Mouse (Mus musculus): ENCODE data around the gene Kpna4. TPM values are rescaled to one million over a fixed set of nuclear protein-coding genes. Genes with fewer than 3 reads are reported as not detected.
"Not testable (repeated sequence)": the region's sequence is repeated elsewhere in the genome, so short reads cannot be mapped to it uniquely, and the experiment has no call there.

Kpna4 gene
- polyA plus RNA-seq, 1 experiment from 2014 or later, result 38.1 TPM

DNA sequence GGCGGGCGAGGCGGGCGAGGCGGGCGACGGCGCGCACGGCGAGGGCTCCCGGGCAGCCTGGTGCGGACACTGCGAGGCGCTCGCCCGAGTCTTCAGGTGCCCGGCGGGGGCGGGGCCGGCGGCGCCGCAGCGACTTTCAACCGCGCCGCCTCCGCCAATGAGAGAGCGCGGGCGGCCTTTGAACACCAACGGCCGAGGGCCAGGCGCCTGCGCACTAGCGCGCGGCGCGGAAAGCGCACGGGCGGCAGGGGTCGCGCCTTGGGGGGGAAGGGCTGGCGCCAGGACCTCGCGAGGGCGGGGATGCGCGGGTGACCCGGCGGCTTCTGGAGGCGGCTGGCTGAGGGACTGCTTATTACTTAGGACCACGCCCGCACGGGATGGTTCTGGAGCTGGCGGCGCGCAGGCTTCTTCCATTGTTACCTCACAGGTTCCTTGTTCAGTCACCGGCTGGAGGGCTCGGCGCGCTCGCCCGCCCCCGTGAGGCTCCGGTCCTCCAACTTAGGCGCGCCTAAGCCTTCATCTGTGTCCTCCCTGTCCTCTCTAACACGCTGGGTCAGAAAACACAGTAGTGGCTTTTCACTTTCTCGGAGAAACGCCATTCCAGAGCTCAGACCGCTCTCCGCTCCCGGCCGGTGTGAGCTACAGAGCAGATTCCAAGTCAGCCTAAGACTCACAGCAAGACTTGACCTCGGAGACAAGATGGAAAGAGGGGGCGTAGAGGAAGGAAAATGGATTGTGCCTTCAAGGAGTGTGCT, 82.1 kb downstream of the Kpna4 start, which contains the start of gene Trim59:
Gene Trim59 (minus strand): TSS at position 111 of the 755 bp plus-strand sequence.
- H3K4me2 ChIP-seq (ENCODE audit: low read depth, low read length), result peak within 1 kb of the TSS; percentile 93
- H3K9ac ChIP-seq (replicated peaks; ENCODE audit: low read depth, low read length), result peak within 1 kb of the TSS; percentile 88
- 0 out of 2 replicates have a peak, but pooled peaks cover 3% of the 10 kb centered on the region for H3K4me1 ChIP-seq (ENCODE audit: control insufficient read depth, insufficient read depth, low read length)
- peak within 1 kb of the TSS; percentile 79 for H3K4me3 ChIP-seq (ENCODE audit: low read depth, low read length)
- H3K27me3 ChIP-seq (ENCODE audit: control insufficient read depth, insufficient read depth, low read length), result no peaks in the 10 kb centered on the region
- H3K36me3 ChIP-seq (ENCODE audit: control insufficient read depth, insufficient read depth, low read length), result no peaks in the 10 kb centered on the region
- no peaks in the 10 kb centered on the region for H3K9me3 ChIP-seq (ENCODE audit: control insufficient read depth, low read length)
- ATAC-seq (ENCODE audit: low read depth), result peak; percentile 98
- under 1% methylated on average over 73 of the region's 80 CpGs for WGBS
- peak within 1 kb of the TSS; percentile 84 for H3K27ac ChIP-seq (ENCODE audit: low read depth, low read length)

DNA sequence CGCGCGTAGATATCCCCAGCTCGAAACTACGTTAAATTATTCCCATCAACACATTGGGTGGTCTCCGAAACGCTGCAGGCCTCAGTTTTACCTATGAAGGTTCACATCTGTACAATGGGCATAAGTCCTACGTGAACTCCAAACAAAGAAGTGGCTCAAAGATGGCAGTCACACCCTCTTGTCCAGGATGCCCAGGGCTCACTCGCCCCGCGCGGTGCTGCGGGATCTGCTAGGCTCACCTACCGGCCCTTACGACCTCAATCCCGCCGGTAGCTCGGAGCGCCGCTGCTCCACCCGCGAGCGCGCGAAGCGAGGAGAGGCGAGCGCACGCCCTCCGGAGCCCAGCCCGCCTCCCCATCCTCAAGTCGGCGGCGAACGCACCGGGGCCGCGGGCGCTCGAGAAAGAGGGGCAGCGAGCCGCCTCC, 82.7 kb downstream of the Kpna4 start:
- Histone ChIP-seq H3K27me3 (ENCODE audit: control insufficient read depth, insufficient read depth, low read length) (no peaks in the 10 kb centered on the region), H3K4me2 (ENCODE audit: low read depth, low read length) (peak overlapping the region; percentile 93), H3K9me3 (ENCODE audit: control insufficient read depth, low read length) (no peaks in the 10 kb centered on the region), H3K4me1 (ENCODE audit: control insufficient read depth, insufficient read depth, low read length) (0 out of 2 replicates have a peak, but pooled peaks cover 3% of the 10 kb centered on the region), H3K36me3 (ENCODE audit: control insufficient read depth, insufficient read depth, low read length) (no peaks in the 10 kb centered on the region), H3K9ac (replicated peaks; ENCODE audit: low read depth, low read length) (peak overlapping the region; percentile 88), H3K4me3 (ENCODE audit: low read depth, low read length) (peak overlapping the region; percentile 79), H3K27ac (ENCODE audit: low read depth, low read length) (peak overlapping the region; percentile 84)
- ATAC-seq (ENCODE audit: low read depth), result peak; percentile 74
- under 1% methylated on average over 34 of the region's 42 CpGs for WGBS

DNA sequence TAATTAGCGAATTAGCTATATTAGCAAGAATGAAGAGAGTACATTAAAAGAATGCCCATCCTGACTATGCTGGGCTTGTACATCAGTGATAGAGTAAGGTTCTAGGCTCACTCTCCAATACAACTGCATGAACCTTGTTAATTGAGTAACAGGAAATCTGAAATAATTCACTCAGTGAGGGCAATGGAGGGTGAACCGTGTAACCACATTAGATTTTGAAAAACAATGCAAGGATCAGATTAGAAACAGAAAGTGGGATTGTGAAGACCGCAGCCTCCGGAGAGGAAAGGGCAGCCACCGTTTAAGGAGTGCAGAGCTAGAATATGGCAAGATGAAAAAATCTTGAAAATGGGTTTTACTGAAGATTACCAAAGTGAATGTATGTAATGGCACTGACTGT, 85.6 kb downstream of the Kpna4 start:
- no peak for ATAC-seq (ENCODE audit: low read depth)

DNA sequence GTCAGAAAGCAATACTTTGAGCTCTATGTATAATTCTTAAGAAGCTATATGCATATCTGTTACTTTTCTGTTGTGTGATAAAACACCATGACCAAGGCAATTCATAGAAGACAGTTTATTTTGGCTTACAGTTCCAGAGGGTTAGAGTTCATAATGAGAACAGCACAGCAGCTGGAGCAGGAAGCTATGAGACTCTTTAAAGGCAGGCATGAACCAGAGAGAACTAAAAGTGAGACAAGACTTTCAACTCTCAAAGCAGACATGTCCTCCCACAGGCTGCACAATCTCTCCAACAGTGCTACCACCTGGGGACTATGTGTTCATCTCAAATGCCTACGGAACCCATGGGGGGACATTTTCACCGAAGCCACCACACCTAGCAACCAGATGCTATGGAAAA, 86.8 kb downstream of the Kpna4 start:
- H3K27me3 ChIP-seq (ENCODE audit: control insufficient read depth, insufficient read depth, low read length), result no peaks in the 10 kb centered on the region
- no peak for ATAC-seq (ENCODE audit: low read depth)
- no peak overlapping the region for H3K27ac ChIP-seq (ENCODE audit: low read depth, low read length)
- H3K4me1 ChIP-seq (ENCODE audit: control insufficient read depth, insufficient read depth, low read length), result 0 out of 2 replicates have a peak, but pooled peaks cover 3% of the 10 kb centered on the region
- no peak overlapping the region for H3K9ac ChIP-seq (replicated peaks; ENCODE audit: low read depth, low read length)
- WGBS, result 78% methylated on average over 2 of the region's 2 CpGs
- no peak overlapping the region for H3K4me2 ChIP-seq (ENCODE audit: low read depth, low read length)
- H3K36me3 ChIP-seq (ENCODE audit: control insufficient read depth, insufficient read depth, low read length), result no peaks in the 10 kb centered on the region; the same call in 1 of the 2 replicates
- H3K9me3 ChIP-seq (ENCODE audit: control insufficient read depth, low read length), result no peaks in the 10 kb centered on the region
- no peak overlapping the region for H3K4me3 ChIP-seq (ENCODE audit: low read depth, low read length)

More for the DNA sequence above, 85.6 kb downstream of the Kpna4 start:
- H3K4me3 ChIP-seq (ENCODE audit: low read depth, low read length), result no peak overlapping the region
- H3K36me3 ChIP-seq (ENCODE audit: control insufficient read depth, insufficient read depth, low read length), result no peaks in the 10 kb centered on the region
- 0 out of 2 replicates have a peak, but pooled peaks cover 3% of the 10 kb centered on the region for H3K4me1 ChIP-seq (ENCODE audit: control insufficient read depth, insufficient read depth, low read length)
- no peaks in the 10 kb centered on the region for H3K27me3 ChIP-seq (ENCODE audit: control insufficient read depth, insufficient read depth, low read length)
- no peaks in the 10 kb centered on the region for H3K9me3 ChIP-seq (ENCODE audit: control insufficient read depth, low read length)
- WGBS, result 76% methylated on average over 5 of the region's 5 CpGs
- no peak overlapping the region for H3K27ac ChIP-seq (ENCODE audit: low read depth, low read length)
- no peak overlapping the region for H3K4me2 ChIP-seq (ENCODE audit: low read depth, low read length)
- H3K9ac ChIP-seq (replicated peaks; ENCODE audit: low read depth, low read length), result no peak overlapping the region

DNA sequence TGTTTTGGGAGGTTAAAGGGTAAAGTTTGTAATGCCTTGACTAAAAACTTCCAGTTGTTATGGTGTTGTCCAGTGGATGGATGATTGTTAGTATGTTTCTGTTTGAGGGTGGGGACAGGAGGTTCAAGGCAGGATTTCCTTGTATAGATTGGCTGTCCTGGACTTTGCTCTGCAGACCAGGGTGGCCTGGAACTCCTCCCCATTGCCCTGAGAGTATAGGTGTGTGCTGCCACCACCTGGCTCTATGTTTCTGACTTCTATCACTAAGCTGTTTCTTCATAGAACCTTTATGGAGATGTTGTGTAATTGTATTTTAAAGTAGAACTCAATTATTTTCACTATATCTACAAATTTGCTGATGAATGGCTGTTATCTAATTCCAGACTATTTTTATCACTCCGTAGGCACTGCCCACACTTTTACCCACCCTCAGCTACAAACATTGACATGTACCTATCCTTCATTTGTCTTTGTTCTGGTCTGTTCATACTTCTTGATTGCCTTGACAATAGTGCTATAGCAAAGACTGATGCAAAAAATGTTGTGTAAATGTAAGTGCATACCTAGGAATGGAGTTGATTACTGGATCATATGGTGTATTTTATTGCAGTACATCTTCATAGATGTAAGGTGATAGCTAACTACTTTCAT, 100.7 kb downstream of the Kpna4 start:
- Histone ChIP-seq H3K27me3 (ENCODE audit: control insufficient read depth, insufficient read depth, low read length) (no peaks in the 10 kb centered on the region), H3K27ac (ENCODE audit: low read depth, low read length) (no peak overlapping the region), H3K4me2 (ENCODE audit: low read depth, low read length) (no peak overlapping the region), H3K9ac (replicated peaks; ENCODE audit: low read depth, low read length) (no peak overlapping the region), H3K36me3 (ENCODE audit: control insufficient read depth, insufficient read depth, low read length) (peaks cover 3% of the 10 kb centered on the region; the same call in 1 of the 2 replicates), H3K4me1 (ENCODE audit: control insufficient read depth, insufficient read depth, low read length) (no peaks in the 10 kb centered on the region), H3K9me3 (ENCODE audit: control insufficient read depth, low read length) (no peaks in the 10 kb centered on the region), H3K4me3 (ENCODE audit: low read depth, low read length) (no peak overlapping the region)
- ATAC-seq (ENCODE audit: low read depth), result no peak
- WGBS, result 93% methylated on average over 1 of the region's 1 CpGs

DNA sequence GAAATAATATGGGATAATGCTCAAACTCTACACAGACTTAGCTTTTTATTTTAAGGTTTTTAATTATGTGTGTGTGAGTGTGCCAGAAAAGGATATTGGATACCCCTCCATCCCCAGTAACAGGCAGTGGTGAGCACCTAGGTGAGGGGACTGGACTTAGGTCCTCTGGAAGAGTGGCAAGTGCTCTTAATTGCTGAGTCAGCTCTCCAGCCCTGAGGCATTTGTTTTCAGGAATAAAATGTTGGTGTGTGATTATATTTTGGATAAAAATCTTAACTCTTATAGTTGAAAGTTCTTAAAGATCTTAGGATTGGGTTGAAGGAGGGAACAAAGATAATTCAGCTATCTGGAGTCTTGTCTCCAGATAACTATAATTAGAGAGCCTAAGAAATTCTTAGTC, 106.1 kb downstream of the Kpna4 start:
- H3K9ac ChIP-seq (replicated peaks; ENCODE audit: low read depth, low read length), result no peak overlapping the region
- no peaks in the 10 kb centered on the region for H3K9me3 ChIP-seq (ENCODE audit: control insufficient read depth, low read length)
- no peak overlapping the region for H3K4me3 ChIP-seq (ENCODE audit: low read depth, low read length)
- H3K4me2 ChIP-seq (ENCODE audit: low read depth, low read length), result no peak overlapping the region
- no peaks in the 10 kb centered on the region for H3K27me3 ChIP-seq (ENCODE audit: control insufficient read depth, insufficient read depth, low read length)
- H3K36me3 ChIP-seq (ENCODE audit: control insufficient read depth, insufficient read depth, low read length), result no peaks in the 10 kb centered on the region
- H3K4me1 ChIP-seq (ENCODE audit: control insufficient read depth, insufficient read depth, low read length), result no peaks in the 10 kb centered on the region
- no peak for ATAC-seq (ENCODE audit: low read depth)
- no peak overlapping the region for H3K27ac ChIP-seq (ENCODE audit: low read depth, low read length)

DNA sequence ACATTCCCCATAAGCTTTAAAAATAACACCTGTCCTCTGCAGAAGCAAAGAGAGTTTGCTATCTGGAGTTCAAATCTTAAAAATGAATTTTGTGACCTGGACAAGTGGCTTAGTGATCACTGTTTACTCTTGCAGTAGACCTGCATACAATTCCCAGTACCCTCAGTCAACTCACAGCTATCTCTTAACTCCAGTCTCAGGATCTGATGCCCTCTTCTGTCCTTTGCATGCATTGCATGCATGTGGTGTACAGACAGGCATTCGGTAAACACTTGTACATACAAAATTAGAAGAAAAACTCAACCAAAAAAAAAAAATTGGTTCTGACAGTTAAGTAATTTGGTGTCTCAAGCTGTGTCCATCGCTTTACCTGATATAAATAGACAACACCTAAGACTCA, 106.6 kb downstream of the Kpna4 start:
- Histone ChIP-seq H3K36me3 (ENCODE audit: control insufficient read depth, insufficient read depth, low read length) (no peaks in the 10 kb centered on the region), H3K4me1 (ENCODE audit: control insufficient read depth, insufficient read depth, low read length) (no peaks in the 10 kb centered on the region), H3K4me3 (ENCODE audit: low read depth, low read length) (no peak overlapping the region), H3K4me2 (ENCODE audit: low read depth, low read length) (no peak overlapping the region), H3K9me3 (ENCODE audit: control insufficient read depth, low read length) (no peaks in the 10 kb centered on the region), H3K27me3 (ENCODE audit: control insufficient read depth, insufficient read depth, low read length) (no peaks in the 10 kb centered on the region), H3K27ac (ENCODE audit: low read depth, low read length) (no peak overlapping the region), H3K9ac (replicated peaks; ENCODE audit: low read depth, low read length) (no peak overlapping the region)
- ATAC-seq (ENCODE audit: low read depth), result no peak
- WGBS, result 96% methylated on average over 2 of the region's 2 CpGs

DNA sequence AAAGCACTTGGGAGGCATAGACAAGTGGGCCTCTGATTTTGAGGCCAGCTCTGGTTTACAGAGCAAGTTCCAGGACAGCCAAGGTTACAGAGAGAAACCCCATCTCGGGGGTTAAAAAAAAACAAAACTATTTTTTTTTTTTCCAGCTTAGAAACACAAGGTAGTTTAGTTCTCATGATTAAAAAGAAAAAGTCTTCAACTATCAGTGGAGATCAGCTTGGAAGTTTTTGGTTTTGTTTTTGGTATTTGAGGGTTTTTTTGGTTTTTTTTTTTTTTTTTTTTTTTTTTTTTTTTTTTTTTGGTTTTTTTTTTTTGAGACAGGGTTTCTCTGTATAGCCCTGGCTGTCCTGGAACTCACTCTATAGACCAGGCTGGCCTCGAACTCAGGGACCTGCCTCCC, 108.3 kb downstream of the Kpna4 start:
- H3K4me1 ChIP-seq (ENCODE audit: control insufficient read depth, insufficient read depth, low read length); H3K4me3 ChIP-seq (ENCODE audit: low read depth, low read length); H3K36me3 ChIP-seq (ENCODE audit: control insufficient read depth, insufficient read depth, low read length); ATAC-seq (ENCODE audit: low read depth); H3K27me3 ChIP-seq (ENCODE audit: control insufficient read depth, insufficient read depth, low read length); H3K27ac ChIP-seq (ENCODE audit: low read depth, low read length); H3K9me3 ChIP-seq (ENCODE audit: control insufficient read depth, low read length); H3K4me2 ChIP-seq (ENCODE audit: low read depth, low read length); H3K9ac ChIP-seq (replicated peaks; ENCODE audit: low read depth, low read length): not testable (repeated sequence)
- WGBS, result 100% methylated on average over 2 of the region's 2 CpGs

DNA sequence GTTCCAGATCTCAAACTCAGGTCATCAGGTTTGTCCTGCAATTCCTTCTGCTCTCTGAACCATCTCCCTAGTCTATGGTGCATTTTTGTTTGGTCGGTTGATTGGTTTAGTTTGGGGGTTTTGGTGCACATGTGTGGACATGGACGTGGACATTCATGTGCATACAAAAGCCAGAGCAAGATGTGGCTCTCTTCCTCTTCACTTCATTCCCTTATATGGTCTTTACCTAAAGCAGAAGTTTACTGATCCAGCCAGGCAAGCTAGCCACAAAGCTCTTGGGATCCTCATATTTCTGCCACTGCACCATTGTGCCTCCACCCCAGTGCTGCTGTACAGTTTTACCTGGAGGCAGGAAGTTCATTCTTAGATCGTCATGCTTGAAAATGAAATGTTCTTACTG, 109.7 kb downstream of the Kpna4 start:
- Histone ChIP-seq H3K4me1 (ENCODE audit: control insufficient read depth, insufficient read depth, low read length) (no peaks in the 10 kb centered on the region), H3K4me2 (ENCODE audit: low read depth, low read length) (no peak overlapping the region), H3K9me3 (ENCODE audit: control insufficient read depth, low read length) (no peaks in the 10 kb centered on the region), H3K27me3 (ENCODE audit: control insufficient read depth, insufficient read depth, low read length) (no peaks in the 10 kb centered on the region), H3K9ac (replicated peaks; ENCODE audit: low read depth, low read length) (no peak overlapping the region), H3K27ac (ENCODE audit: low read depth, low read length) (no peak overlapping the region), H3K36me3 (ENCODE audit: control insufficient read depth, insufficient read depth, low read length) (no peaks in the 10 kb centered on the region), H3K4me3 (ENCODE audit: low read depth, low read length) (no peak overlapping the region)
- 88% methylated on average over 3 of the region's 3 CpGs for WGBS
- no peak for ATAC-seq (ENCODE audit: low read depth)
